Mouse (Mus musculus): ENCODE data around the gene Zfp511. TPM values are rescaled to one million over a fixed set of nuclear protein-coding genes. Genes with fewer than 3 reads are reported as not detected.

Zfp511 gene
- polyA plus RNA-seq, 1 experiment from 2014 or later: 39.2 TPM

DNA sequence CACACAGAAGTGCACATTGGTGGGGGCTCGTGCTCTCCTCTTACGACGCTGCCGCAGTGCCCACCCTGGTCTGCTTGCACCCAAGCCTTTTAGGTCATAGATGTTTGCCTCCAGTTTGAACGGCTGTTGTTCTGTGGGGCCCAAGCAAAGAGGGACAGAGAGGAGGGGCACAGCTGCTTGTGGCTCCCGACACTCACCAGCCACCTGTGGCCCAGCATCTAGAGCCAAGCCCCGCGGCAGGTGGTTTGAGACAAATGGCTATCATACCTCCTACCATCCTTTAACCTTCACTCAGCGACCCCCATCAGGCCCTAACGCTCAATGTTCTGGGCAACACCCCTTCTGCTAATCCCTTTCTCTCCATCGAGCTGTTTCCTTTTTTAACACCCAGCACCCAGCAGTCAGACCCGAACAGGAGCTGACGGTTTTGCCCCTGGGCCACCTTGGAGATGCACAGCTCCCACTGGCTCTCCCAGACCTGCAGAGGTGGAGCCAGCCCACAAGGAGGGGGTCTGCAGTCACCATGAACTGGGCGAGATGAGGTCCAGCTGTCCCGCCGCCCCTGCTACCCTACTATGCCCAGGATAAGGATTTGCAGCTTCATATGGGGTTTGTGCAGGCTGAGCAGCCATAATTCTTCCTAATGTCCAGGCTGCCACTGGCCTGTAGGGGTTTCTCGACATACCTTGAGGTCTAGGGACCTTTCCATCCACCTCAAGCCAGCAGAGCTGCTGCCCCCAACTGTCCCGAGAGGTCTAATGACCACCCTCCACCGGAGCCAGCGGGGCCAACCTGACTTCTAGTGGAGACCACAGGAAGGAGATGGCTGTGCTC is 45.4 kb downstream of the Zfp511 start:
- Histone ChIP-seq H3K4me3 (peak overlapping the region; percentile 50), H3K27ac (replicated peaks) (no peak overlapping the region), H3K9me3 (no peaks in the 10 kb centered on the region), H3K36me3 (replicated peaks) (no peaks in the 10 kb centered on the region), H3K27me3 (replicated peaks; ENCODE audit: low read depth, poor library complexity, severe bottlenecking) (peaks cover 47% of the 10 kb centered on the region), H3K4me1 (peaks cover 30% of the 10 kb centered on the region)
- no peak for DNase-seq (ENCODE audit: low spot score)
- 17% methylated on average over 20 of the region's 20 CpGs for WGBS

- Histone ChIP-seq H3K9me3 (no peaks in the 10 kb centered on the region), H3K4me1 (peaks cover 30% of the 10 kb centered on the region), H3K36me3 (replicated peaks) (no peaks in the 10 kb centered on the region), H3K4me3 (peak within 1 kb of the TSS; percentile 50), H3K27me3 (replicated peaks; ENCODE audit: low read depth, poor library complexity, severe bottlenecking) (peaks cover 47% of the 10 kb centered on the region), H3K27ac (replicated peaks) (no peak within 1 kb of the TSS)
- 7% methylated on average over 18 of the region's 18 CpGs for WGBS
- peak; percentile 85 for DNase-seq (ENCODE audit: low spot score)
Measured at GRCm38 (mm10) chr7:140082242-140082678, 46.1 kb downstream of the Zfp511 start, which contains the start of gene Caly. TSS of gene Caly (minus strand) at chr7:140082548.

Small RNA genes lying within 50 kb of the gene (microRNA-seq; reads per million reads assigned to microRNA genes)
- not detected for gene Mir7062

Other genes with a start within 250 kb of the Zfp511 start
- gene Adgra1, start 202.2 kb upstream of the Zfp511 start, polyA plus RNA-seq (2016; fragmentation: Nextera tagmentation; extraction: Ambion mirVana): 1.00 and 2.5 TPM in 2 replicates
- 0.11 and 0.40 TPM in 2 replicates for gene Kndc1, start 141.7 kb upstream of the Zfp511 start, polyA plus RNA-seq (2016; fragmentation: Nextera tagmentation; extraction: Ambion mirVana)
- gene Utf1, start 92.6 kb upstream of the Zfp511 start, polyA plus RNA-seq (2016; fragmentation: Nextera tagmentation; extraction: Ambion mirVana): 0.20 and 0.36 TPM in 2 replicates
- 0.92 and 1.3 TPM in 2 replicates for gene 6430531B16Rik, start 57.6 kb upstream of the Zfp511 start, polyA plus RNA-seq (2016; fragmentation: Nextera tagmentation; extraction: Ambion mirVana)
- gene Adam8, start 43.8 kb upstream of the Zfp511 start, polyA plus RNA-seq (2016; fragmentation: Nextera tagmentation; extraction: Ambion mirVana): 1.7 and 2.3 TPM in 2 replicates
- gene Tubgcp2, start 278 bp downstream of the Zfp511 start, polyA plus RNA-seq (2016; fragmentation: Nextera tagmentation; extraction: Ambion mirVana): 80.2 and 80.8 TPM in 2 replicates
- gene Msx3, start 12.7 kb downstream of the Zfp511 start, polyA plus RNA-seq (2016; fragmentation: Nextera tagmentation; extraction: Ambion mirVana): 2.6 and 9.9 TPM in 2 replicates
- 0.98 and 1.4 TPM in 2 replicates for gene Caly, start 46.2 kb downstream of the Zfp511 start, polyA plus RNA-seq (2016; fragmentation: Nextera tagmentation; extraction: Ambion mirVana)
- not detected in 2 replicates for gene Prap1, start 57.0 kb downstream of the Zfp511 start, polyA plus RNA-seq (2016; fragmentation: Nextera tagmentation; extraction: Ambion mirVana)
- gene Fuom, start 66.0 kb downstream of the Zfp511 start, polyA plus RNA-seq (2016; fragmentation: Nextera tagmentation; extraction: Ambion mirVana): 12.4 and 15.9 TPM in 2 replicates
- 18.6 and 21.3 TPM in 2 replicates for gene Paox, start 79.4 kb downstream of the Zfp511 start, polyA plus RNA-seq (2016; fragmentation: Nextera tagmentation; extraction: Ambion mirVana)
- gene Echs1, start 80.1 kb downstream of the Zfp511 start, polyA plus RNA-seq (2016; fragmentation: Nextera tagmentation; extraction: Ambion mirVana): 174 and 178 TPM in 2 replicates
- gene Mtg1, start 101.2 kb downstream of the Zfp511 start, polyA plus RNA-seq (2016; fragmentation: Nextera tagmentation; extraction: Ambion mirVana): 25.3 and 31.3 TPM in 2 replicates
- gene Sprn, start 118.5 kb downstream of the Zfp511 start, polyA plus RNA-seq (2016; fragmentation: Nextera tagmentation; extraction: Ambion mirVana): 0.15 and 0.67 TPM in 2 replicates
- gene Olfr522, start 128.4 kb downstream of the Zfp511 start, polyA plus RNA-seq (2016; fragmentation: Nextera tagmentation; extraction: Ambion mirVana): not detected in 2 replicates
- not detected in 2 replicates for gene Olfr523, start 136.8 kb downstream of the Zfp511 start, polyA plus RNA-seq (2016; fragmentation: Nextera tagmentation; extraction: Ambion mirVana)
- not detected in 2 replicates for gene Olfr524, start 169.6 kb downstream of the Zfp511 start, polyA plus RNA-seq (2016; fragmentation: Nextera tagmentation; extraction: Ambion mirVana)
- not detected in 2 replicates for gene Cd163l1, start 181.9 kb downstream of the Zfp511 start, polyA plus RNA-seq (2016; fragmentation: Nextera tagmentation; extraction: Ambion mirVana)
- not detected in 2 replicates for gene 5830411N06Rik, start 210.9 kb downstream of the Zfp511 start, polyA plus RNA-seq (2016; fragmentation: Nextera tagmentation; extraction: Ambion mirVana)